Mouse (Mus musculus): ENCODE data around the gene Jsrp1. TPM values are rescaled to one million over a fixed set of nuclear protein-coding genes. Genes with fewer than 3 reads are reported as not detected.

Gene Jsrp1
- polyA plus RNA-seq, 1 experiment from 2014 or later: 4.4 TPM

DNA sequence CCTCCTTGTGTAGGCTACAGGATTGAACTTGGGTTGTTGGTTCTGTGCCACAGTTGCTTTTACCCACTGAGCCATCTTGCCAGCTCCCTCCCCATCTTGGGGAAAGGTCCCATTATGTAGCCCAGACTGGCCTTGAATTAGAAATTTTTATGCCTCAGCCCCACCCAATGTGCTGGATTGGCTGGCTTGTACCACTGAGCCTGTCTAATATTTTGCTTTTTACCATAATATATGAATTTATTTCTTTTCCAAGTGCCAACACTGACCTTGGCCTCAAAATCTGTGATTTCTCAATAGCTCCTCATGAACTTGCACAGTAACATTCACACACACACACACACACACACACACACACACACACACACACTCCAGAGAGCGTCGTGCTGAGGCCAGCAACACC lies 47.6 kb downstream of the Jsrp1 start:
- Histone ChIP-seq H3K9ac (ENCODE audit: low read depth, low read length) (no peak overlapping the region), H3K9me3 (ENCODE audit: control insufficient read depth, low read length) (no peaks in the 10 kb centered on the region), H3K27ac (ENCODE audit: low read depth, low read length) (no peak overlapping the region), H3K4me3 (ENCODE audit: low read length) (no peak overlapping the region), H3K27me3 (ENCODE audit: control insufficient read depth, insufficient read depth, low read length) (no peaks in the 10 kb centered on the region), H3K36me3 (ENCODE audit: control insufficient read depth, insufficient read depth, low read length) (peaks cover 48% of the 10 kb centered on the region), H3K4me2 (replicated peaks; ENCODE audit: low read depth, low read length) (no peak overlapping the region), H3K4me1 (ENCODE audit: control insufficient read depth, insufficient read depth, low read length) (0 out of 2 replicates have a peak, but pooled peaks cover 1% of the 10 kb centered on the region)
- WGBS: 78% methylated on average over 2 of the region's 2 CpGs
- ATAC-seq (ENCODE audit: low FRiP score, low TSS enrichment): no peak

DNA sequence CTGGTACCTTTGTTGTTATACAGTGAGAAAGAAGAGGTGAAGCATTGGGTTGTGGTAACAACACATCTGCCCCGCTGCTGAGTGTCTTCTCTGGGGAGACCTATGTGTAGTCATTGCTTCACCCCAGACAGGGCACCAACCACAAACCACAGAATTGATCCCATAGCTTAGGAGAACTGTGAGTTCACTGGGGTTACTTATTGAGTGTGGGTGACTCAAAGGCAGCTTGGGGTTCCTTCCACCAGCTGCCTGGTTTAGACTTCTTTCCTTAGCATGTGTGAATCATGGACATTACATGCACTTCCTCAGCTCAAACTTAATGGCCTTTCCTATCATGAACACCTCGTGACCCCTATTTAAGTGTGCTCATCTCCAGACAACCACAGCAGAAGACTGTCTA lies 49.8 kb downstream of the Jsrp1 start:
- H3K4me1 ChIP-seq (ENCODE audit: control insufficient read depth, insufficient read depth, low read length): peaks cover 5% of the 10 kb centered on the region; the same call in 1 of the 2 replicates
- H3K27ac ChIP-seq (ENCODE audit: low read depth, low read length): no peak overlapping the region
- no peaks in the 10 kb centered on the region for H3K27me3 ChIP-seq (ENCODE audit: control insufficient read depth, insufficient read depth, low read length)
- peaks cover 31% of the 10 kb centered on the region for H3K36me3 ChIP-seq (ENCODE audit: control insufficient read depth, insufficient read depth, low read length)
- H3K4me3 ChIP-seq (ENCODE audit: low read length): no peak overlapping the region
- no peak overlapping the region for H3K9ac ChIP-seq (ENCODE audit: low read depth, low read length)
- no peaks in the 10 kb centered on the region for H3K9me3 ChIP-seq (ENCODE audit: control insufficient read depth, low read length)
- WGBS: 91% methylated on average over 2 of the region's 2 CpGs
- no peak for ATAC-seq (ENCODE audit: low FRiP score, low TSS enrichment)
- H3K4me2 ChIP-seq (replicated peaks; ENCODE audit: low read depth, low read length): no peak overlapping the region

DNA sequence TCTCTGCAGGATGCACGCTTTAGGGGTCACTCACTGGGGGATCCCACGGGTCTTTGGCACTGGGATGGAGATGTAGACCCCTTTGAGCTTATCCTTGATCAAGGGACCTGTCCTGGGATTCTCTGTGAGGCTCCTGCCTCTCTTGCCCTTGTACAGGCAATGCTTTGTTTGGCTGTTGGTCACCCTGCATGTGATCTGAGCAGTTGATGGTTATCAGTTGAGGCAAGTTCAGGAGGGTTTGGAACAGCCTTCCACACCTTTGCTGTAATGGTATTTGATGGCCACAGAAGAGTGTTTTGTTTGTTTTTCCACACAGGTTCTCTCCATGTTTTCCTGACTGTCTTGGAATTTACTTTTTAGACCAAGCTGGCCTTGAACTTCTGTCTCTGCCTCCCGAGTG lies 51.5 kb downstream of the Jsrp1 start:
- no peak for ATAC-seq (ENCODE audit: low FRiP score, low TSS enrichment)

DNA sequence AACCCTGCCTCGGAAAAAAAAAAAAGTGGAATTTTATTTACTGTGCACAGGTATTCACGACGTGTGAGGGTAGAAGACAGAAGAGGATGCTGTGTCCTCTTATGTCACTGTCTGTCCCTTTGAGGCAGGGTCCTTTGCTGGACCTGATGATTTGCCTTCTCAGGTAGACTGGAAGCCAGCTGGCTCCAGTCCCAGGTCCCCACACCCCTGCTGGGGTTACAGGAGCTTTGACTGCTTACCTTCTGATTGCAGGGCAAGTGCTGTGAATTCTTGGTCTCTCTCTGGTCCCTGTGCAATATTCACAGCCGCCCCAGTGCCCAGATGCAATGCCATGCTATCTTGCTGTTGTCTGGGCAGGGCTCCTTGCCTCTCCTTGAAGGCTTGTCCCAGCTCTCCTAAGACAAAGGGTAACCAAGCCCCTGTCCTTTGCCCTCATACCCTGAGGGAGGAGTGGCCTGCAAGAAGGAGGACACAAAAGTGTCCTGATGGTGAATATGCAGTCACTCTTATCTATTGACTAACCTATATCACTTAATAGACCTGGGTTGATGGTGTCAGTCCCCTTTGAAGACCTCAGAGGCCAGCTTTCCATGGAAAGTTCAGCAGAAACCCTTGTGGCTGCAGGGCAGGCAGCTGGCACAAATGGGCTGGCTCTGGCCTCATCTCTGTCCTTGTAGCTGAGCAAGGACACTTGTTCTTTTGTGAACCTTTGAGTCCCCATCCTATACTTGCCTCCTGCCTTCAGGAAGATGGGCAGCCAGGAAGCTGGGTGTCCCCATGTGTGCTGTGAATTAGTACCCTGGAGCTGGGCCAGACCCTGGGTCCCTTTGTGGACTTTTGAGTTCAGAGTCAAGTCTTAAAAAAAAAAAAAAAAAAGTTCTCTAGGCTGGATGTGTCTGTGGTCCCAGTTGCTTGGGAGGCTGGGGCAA lies 52.4 kb downstream of the Jsrp1 start:
- no peak for ATAC-seq (ENCODE audit: low FRiP score, low TSS enrichment)
- H3K27ac ChIP-seq (ENCODE audit: low read depth, low read length): no peak overlapping the region
- H3K4me1 ChIP-seq (ENCODE audit: control insufficient read depth, insufficient read depth, low read length): peaks cover 24% of the 10 kb centered on the region
- H3K4me2 ChIP-seq (replicated peaks; ENCODE audit: low read depth, low read length): no peak overlapping the region
- peaks cover 6% of the 10 kb centered on the region; the same call in 1 of the 2 replicates for H3K36me3 ChIP-seq (ENCODE audit: control insufficient read depth, insufficient read depth, low read length)
- 0 out of 2 replicates have a peak overlapping the region, but pooled peaks have one; percentile 28 for H3K9ac ChIP-seq (ENCODE audit: low read depth, low read length)
- no peaks in the 10 kb centered on the region for H3K9me3 ChIP-seq (ENCODE audit: control insufficient read depth, low read length)
- no peak overlapping the region for H3K4me3 ChIP-seq (ENCODE audit: low read length)
- 76% methylated on average over 4 of the region's 4 CpGs for WGBS
- H3K27me3 ChIP-seq (ENCODE audit: control insufficient read depth, insufficient read depth, low read length): no peaks in the 10 kb centered on the region

More for the DNA sequence above, 51.5 kb downstream of the Jsrp1 start:
- Histone ChIP-seq H3K4me2 (replicated peaks; ENCODE audit: low read depth, low read length) (no peak overlapping the region), H3K9me3 (ENCODE audit: control insufficient read depth, low read length) (no peaks in the 10 kb centered on the region), H3K27ac (ENCODE audit: low read depth, low read length) (no peak overlapping the region), H3K36me3 (ENCODE audit: control insufficient read depth, insufficient read depth, low read length) (peaks cover 16% of the 10 kb centered on the region), H3K27me3 (ENCODE audit: control insufficient read depth, insufficient read depth, low read length) (no peaks in the 10 kb centered on the region), H3K9ac (ENCODE audit: low read depth, low read length) (no peak overlapping the region), H3K4me3 (ENCODE audit: low read length) (no peak overlapping the region), H3K4me1 (ENCODE audit: control insufficient read depth, insufficient read depth, low read length) (peaks cover 14% of the 10 kb centered on the region)
- WGBS: 57% methylated on average over 3 of the region's 3 CpGs

DNA sequence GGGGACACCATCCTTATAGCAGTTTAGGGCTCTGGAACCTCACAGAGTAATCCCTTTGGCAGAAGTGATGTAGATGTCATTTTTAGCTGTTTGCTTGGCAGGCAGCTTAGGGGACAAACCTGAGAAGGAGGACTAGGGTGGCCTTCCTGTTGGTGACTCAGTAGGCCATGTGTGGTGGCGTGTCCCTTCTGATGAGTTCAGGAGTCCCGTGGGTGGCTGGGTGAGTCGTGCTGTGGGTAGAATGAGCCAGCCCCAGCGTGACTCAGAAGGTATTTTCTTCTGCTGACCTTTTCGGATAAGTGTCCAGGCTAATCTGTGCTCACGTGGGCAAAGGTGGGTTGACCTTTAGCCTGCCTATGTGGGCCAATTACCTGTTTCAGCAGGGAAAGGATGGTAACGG lies 54.6 kb downstream of the Jsrp1 start:
- Histone ChIP-seq H3K36me3 (ENCODE audit: control insufficient read depth, insufficient read depth, low read length) (no peaks in the 10 kb centered on the region), H3K9me3 (ENCODE audit: control insufficient read depth, low read length) (no peaks in the 10 kb centered on the region), H3K27ac (ENCODE audit: low read depth, low read length) (no peak overlapping the region), H3K4me3 (ENCODE audit: low read length) (no peak overlapping the region), H3K4me2 (replicated peaks; ENCODE audit: low read depth, low read length) (no peak overlapping the region), H3K4me1 (ENCODE audit: control insufficient read depth, insufficient read depth, low read length) (peaks cover 24% of the 10 kb centered on the region), H3K27me3 (ENCODE audit: control insufficient read depth, insufficient read depth, low read length) (no peaks in the 10 kb centered on the region), H3K9ac (ENCODE audit: low read depth, low read length) (no peak overlapping the region)
- WGBS: 77% methylated on average over 7 of the region's 7 CpGs
- ATAC-seq (ENCODE audit: low FRiP score, low TSS enrichment): no peak

MicroRNAs within 50 kb of the gene (microRNA counts, 519-probe panel; counts per million panel counts)
- microRNA mmu-miR-1982: not detected

Small RNAs within 50 kb of the gene (microRNA-seq; reads per million reads assigned to microRNA genes)
- 2.5 reads per million, percentile 8 among the genes with 10 or more reads in this experiment for gene Mir1982

Other genes with a start within 250 kb of the Jsrp1 start
- 10.1 and 10.2 TPM in 2 replicates for gene Klf16, start 236.2 kb downstream of the Jsrp1 start, polyA plus RNA-seq (2014; fragmentation: Nextera tagmentation; extraction: Ambion mirVana)
- 125 and 130 TPM in 2 replicates for gene Abhd17a, start 223.2 kb downstream of the Jsrp1 start, polyA plus RNA-seq (2014; fragmentation: Nextera tagmentation; extraction: Ambion mirVana)
- gene Scamp4, start 210.6 kb downstream of the Jsrp1 start, polyA plus RNA-seq (2014; fragmentation: Nextera tagmentation; extraction: Ambion mirVana): 88.5 and 103 TPM in 2 replicates
- gene Adat3, start 210.6 kb downstream of the Jsrp1 start, polyA plus RNA-seq (2014; fragmentation: Nextera tagmentation; extraction: Ambion mirVana): 8.0 and 8.8 TPM in 2 replicates
- 1.9 and 2.5 TPM in 2 replicates for gene Gm49322, start 207.5 kb downstream of the Jsrp1 start, polyA plus RNA-seq (2014; fragmentation: Nextera tagmentation; extraction: Ambion mirVana)
- gene Csnk1g2, start 190.7 kb downstream of the Jsrp1 start, polyA plus RNA-seq (2014; fragmentation: Nextera tagmentation; extraction: Ambion mirVana): 127 and 134 TPM in 2 replicates
- 63.4 and 80.2 TPM in 2 replicates for gene Btbd2, start 156.4 kb downstream of the Jsrp1 start, polyA plus RNA-seq (2014; fragmentation: Nextera tagmentation; extraction: Ambion mirVana)
- 68.1 and 99.2 TPM in 2 replicates for gene Mknk2, start 135.4 kb downstream of the Jsrp1 start, polyA plus RNA-seq (2014; fragmentation: Nextera tagmentation; extraction: Ambion mirVana)
- gene Mob3a, start 111.5 kb downstream of the Jsrp1 start, polyA plus RNA-seq (2014; fragmentation: Nextera tagmentation; extraction: Ambion mirVana): 23.3 and 34.4 TPM in 2 replicates
- 8.5 and 14.6 TPM in 2 replicates for gene Izumo4, start 111.3 kb downstream of the Jsrp1 start, polyA plus RNA-seq (2014; fragmentation: Nextera tagmentation; extraction: Ambion mirVana)
- 70.8 and 80.6 TPM in 2 replicates for gene Ap3d1, start 71.2 kb downstream of the Jsrp1 start, polyA plus RNA-seq (2014; fragmentation: Nextera tagmentation; extraction: Ambion mirVana)
- 21.9 and 29.2 TPM in 2 replicates for gene Dot1l, start 58.3 kb downstream of the Jsrp1 start, polyA plus RNA-seq (2014; fragmentation: Nextera tagmentation; extraction: Ambion mirVana)
- gene Sf3a2, start 15.3 kb downstream of the Jsrp1 start, polyA plus RNA-seq (2014; fragmentation: Nextera tagmentation; extraction: Ambion mirVana): 101 and 102 TPM in 2 replicates
- gene Plekhj1, start 14.9 kb downstream of the Jsrp1 start, polyA plus RNA-seq (2014; fragmentation: Nextera tagmentation; extraction: Ambion mirVana): 121 and 126 TPM in 2 replicates
- not detected in 2 replicates for gene Amh, start 8.3 kb downstream of the Jsrp1 start, polyA plus RNA-seq (2014; fragmentation: Nextera tagmentation; extraction: Ambion mirVana)
- gene Oaz1, start 13.2 kb upstream of the Jsrp1 start, polyA plus RNA-seq (2014; fragmentation: Nextera tagmentation; extraction: Ambion mirVana): 1,867 and 1,944 TPM in 2 replicates
- 0.17 and 0.97 TPM in 2 replicates for gene Lingo3, start 30.5 kb upstream of the Jsrp1 start, polyA plus RNA-seq (2014; fragmentation: Nextera tagmentation; extraction: Ambion mirVana)
- gene Lsm7, start 41.7 kb upstream of the Jsrp1 start, polyA plus RNA-seq (2014; fragmentation: Nextera tagmentation; extraction: Ambion mirVana): 365 and 431 TPM in 2 replicates
- gene Sppl2b, start 41.8 kb upstream of the Jsrp1 start, polyA plus RNA-seq (2014; fragmentation: Nextera tagmentation; extraction: Ambion mirVana): 27.2 and 35.1 TPM in 2 replicates
- gene Tmprss9, start 58.4 kb upstream of the Jsrp1 start, polyA plus RNA-seq (2014; fragmentation: Nextera tagmentation; extraction: Ambion mirVana): 0.08 and 0.10 TPM in 2 replicates
- 391 and 501 TPM in 2 replicates for gene Timm13, start 87.5 kb upstream of the Jsrp1 start, polyA plus RNA-seq (2014; fragmentation: Nextera tagmentation; extraction: Ambion mirVana)
- 16.0 and 17.1 TPM in 2 replicates for gene Lmnb2, start 104.7 kb upstream of the Jsrp1 start, polyA plus RNA-seq (2014; fragmentation: Nextera tagmentation; extraction: Ambion mirVana)
- 16.1 and 16.3 TPM in 2 replicates for gene Gadd45b, start 116.6 kb upstream of the Jsrp1 start, polyA plus RNA-seq (2014; fragmentation: Nextera tagmentation; extraction: Ambion mirVana)
- gene Gng7, start 201.4 kb upstream of the Jsrp1 start, polyA plus RNA-seq (2014; fragmentation: Nextera tagmentation; extraction: Ambion mirVana): 2.2 and 4.8 TPM in 2 replicates
- 0.37 TPM in 1 of 2 replicates, not detected in the other for gene Diras1, start 212.2 kb upstream of the Jsrp1 start, polyA plus RNA-seq (2014; fragmentation: Nextera tagmentation; extraction: Ambion mirVana)
- gene Slc39a3, start 223.9 kb upstream of the Jsrp1 start, polyA plus RNA-seq (2014; fragmentation: Nextera tagmentation; extraction: Ambion mirVana): 6.4 and 9.1 TPM in 2 replicates
- 140 and 196 TPM in 2 replicates for gene Sgta, start 246.7 kb upstream of the Jsrp1 start, polyA plus RNA-seq (2014; fragmentation: Nextera tagmentation; extraction: Ambion mirVana)

All from kidney, embryonic 14.5 days (tissue).